Mouse (Mus musculus) testis, postnatal 14 days (tissue): ENCODE results near the gene Rnf17.
A peak's percentile ranks its signal among the peaks of the same experiment; 100 is the strongest.

Experiments
- DNase-seq: peaks from one replicate; pipeline ENCODE4 v3.0.0; 2021; ENCODE audit warnings: low spot score

Rnf17 gene

DNA sequence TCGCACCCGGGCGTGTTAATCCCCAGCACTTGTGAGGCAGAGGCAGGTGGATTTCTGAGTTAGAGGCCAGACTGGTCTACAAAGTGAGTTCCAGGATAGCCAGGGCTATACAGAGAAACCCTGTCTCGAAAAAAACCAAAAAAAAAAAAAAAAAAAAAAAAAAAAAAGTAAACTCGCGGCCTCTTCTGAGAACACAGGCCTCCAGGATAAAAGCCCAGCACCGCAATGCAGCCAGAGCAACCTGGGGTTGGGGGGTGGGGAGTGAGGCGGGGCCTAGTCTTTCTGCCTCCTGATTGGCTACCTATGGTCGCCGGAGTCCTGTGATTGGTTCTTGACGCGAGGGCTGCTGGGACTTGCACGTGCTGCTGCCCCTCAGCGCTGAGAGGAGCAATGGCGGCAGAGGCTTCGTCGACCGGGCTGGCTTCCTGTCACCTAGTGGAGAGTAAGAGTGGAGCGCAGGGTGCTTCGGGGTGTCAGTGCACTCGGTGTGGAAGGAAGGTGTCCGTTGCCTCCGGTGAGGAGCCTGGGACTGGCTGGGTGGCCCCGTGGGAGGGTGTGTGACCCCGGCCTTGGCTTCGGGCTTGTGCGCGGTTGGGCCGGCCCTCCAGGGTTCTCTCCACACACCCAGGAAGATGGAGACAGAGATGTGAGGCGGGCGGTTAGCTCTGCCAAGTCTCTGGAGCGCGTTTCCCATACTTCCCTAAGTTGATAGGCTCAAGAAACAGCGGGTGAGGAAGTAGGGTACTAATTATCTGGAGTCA lies at the start of gene Rnf17:
Rnf17 (plus strand) TSS at position 271 of the 761 bp plus-strand sequence.
- DNase-seq, result peak; percentile 94

DNA sequence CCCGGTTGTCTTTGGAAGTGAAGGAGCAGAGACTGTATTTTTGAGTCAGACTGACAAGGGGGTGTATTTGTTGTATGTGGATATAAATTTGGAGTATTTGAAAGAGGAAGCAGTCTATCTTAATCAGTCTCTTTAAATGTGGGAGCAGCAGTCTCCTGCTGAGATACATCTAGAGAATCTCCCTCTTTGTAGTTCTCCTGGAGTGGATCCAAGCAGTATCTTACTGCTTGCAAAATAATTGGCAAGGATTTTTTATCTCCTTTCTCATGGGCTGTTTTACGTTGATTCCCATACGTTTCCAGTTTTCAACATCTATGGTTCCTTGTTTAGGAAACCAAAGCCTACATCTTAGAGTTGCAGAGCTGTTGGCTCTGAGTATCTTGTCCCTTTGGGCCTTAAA lies 47.6 kb upstream of the Rnf17 start:
- DNase-seq, result no peak

DNA sequence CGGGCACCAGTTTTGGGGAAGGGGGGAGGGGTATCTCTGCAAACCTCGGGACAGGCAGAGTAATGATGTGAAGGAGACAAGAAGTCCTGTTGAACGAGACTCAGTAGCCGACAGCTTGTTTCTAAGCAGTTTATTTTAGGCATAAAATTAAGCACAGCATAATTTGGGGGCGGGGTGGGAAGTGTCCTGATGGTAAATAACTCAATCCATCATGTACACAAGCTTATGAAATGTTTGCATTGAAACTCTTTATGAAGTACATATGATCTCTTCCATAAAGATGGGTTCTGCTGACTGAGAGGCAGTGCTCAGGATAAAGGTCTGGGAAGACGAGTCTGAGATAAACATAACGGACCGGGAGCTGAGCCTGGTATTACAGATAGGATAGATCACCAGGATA lies 47.0 kb upstream of the Rnf17 start:
- DNase-seq, result no peak

DNA sequence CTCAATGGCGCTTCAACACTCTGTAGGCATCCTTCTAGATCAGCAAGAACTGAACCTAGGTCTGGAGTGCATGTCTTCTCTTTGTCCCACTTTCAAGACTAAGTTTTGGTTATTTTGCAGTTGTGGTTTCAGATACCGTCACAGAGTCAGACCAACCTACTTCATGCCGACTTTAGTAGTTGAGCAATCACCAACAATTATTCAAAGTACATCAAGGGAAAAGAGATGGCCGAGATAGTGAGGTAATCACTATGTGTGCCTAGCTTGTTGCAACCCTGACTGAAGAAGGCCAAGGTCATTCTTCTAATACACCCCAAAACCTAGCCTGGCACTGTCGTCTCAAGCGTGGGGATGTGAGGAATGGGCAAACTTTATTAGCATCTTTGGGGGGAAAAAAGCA lies 46.2 kb upstream of the Rnf17 start:
- no peak for DNase-seq

DNA sequence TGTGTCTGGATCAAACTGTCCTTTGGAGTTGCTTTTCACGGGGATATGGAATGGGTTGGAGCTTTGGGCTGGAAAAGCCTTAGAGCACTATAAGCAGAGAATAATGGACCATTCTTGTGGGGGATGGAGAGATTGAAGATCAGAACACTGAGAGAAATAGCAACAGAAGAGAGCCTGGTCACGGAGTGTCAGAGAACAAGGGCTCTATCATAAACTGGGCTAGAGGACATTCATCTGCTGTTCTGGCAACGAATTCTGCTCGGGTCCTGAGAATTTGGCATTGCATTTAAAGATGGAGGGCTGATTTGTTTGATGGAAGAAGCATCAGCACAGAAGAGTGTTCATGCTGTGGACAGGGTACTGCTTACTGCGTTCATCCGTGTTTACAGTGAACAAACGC lies 44.0 kb upstream of the Rnf17 start:
- DNase-seq, result no peak

DNA sequence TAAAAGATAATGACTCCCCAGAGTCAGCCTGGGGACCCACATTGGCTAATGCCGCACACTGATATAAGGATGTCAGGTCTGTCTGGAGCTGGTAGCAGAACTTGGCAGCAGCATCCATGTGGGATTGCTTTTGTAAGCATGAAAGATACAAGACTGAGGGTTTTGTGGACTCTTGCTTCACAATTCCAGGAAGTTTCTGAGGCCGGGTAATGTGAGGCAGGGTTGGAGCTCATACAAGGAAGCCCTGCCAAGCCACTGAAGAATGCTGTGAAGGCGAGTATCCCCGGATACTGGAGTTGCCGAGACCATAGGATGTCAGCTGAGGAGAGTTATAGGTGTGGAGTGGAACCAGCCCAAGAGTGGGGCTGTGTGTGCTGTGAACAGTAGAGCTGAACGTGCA lies 43.2 kb upstream of the Rnf17 start:
- no peak for DNase-seq

DNA sequence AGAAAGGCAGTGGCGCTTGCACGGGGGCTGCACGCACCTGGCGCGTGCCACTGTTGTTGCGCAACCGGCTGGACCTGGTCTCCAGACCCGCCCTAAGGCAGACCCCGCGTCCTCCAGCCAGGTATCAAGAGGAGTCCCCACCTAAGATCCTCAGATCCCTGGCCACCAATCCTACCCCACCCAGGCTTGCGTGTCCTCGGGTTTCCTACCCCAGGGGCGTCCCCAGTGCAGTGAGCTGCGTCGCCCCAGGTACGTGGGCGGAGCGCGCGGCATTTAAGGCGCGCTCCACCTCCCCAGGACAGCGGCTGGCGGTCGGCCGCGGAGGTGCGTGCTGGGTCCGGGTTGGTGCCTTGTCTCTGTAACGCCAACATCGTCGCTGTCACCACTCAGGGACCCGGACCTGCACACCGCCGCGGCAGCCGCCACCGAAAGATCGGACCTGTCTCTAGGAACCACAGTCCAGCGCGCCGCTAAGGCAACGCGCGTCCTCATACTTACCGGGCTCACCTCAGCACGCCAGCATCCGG lies 37.6 kb upstream of the Rnf17 start, which contains the start of gene Atp12a:
Atp12a (plus strand) TSS at position 358 of the 527 bp plus-strand sequence.
- peak; percentile 19 for DNase-seq

DNA sequence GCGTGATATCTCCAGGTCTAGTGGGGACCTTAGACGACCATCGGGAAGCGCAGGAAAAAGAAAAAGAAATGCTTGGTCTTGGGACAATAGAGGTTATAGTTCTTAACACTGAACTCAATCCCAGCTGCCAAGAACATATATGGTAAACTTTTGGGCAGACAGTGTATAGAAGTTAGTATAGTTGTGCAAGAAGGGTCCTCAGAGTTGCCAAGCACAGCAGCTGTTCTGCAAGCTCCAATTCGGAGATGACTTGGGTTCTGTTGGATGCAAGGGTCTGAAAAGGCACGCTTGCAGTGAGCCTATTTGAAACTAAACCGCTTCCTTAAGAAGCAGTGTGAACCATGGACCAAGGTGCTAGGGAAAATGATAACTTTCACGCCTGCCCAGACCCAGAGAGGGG lies 37.1 kb upstream of the Rnf17 start:
- no peak for DNase-seq

DNA sequence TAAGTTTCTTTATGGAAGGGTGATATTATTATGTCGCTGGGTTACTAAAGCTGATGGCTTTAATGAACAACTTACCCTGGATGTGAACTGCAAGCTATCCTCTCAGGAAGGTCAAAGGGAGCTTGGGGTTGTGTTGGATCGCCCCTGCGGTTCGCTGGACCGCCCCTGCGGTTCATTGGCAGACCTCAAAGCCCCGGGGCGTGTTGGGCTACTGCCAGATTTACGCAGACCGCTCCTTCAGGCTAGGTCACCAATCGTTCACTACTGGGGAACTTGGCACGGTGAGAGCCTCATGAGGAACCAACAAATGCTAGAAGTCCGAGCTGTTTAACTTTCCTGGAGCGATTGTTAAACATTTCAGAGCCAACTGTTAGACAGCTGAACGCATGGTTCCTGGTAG lies 35.7 kb upstream of the Rnf17 start:
- no peak for DNase-seq

DNA sequence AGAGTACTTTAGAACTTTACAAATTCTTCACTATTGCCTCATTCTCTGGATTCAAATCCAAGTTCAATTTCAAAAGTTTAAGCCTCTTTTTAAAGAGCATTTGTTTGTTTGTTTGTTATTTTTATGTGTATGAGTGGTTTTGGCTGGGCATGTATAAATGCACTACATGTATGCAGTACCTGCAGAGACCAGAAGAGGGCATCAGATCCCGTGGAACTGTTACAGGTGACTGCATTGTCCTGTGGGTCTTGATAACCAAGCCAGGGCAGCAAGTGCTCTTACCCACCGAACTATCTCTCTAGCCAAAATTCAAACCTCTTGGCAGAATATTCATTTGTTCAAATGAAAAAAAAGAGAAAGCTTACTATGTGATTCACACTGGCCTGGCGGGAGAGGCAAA lies 33.5 kb upstream of the Rnf17 start:
- DNase-seq, result no peak

DNA sequence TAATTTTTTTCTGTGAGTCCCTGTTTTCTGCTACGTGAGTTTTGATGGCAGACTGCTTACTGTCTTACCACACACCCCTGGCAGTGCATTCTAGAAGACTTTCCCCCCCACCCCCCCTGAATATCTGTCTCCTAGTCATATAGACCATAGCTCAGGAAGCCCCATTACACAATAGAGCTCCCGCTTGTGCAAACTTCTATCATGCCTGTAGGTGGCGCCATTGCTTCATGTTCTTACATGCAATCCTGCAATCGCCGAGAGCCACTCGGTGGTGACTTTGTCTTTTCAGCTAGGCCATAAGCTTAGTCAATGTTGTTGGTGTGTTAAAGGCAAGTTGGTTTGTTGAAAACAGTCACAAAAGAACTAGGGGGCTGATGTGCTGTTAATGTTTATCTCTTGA lies 26.6 kb upstream of the Rnf17 start:
- peak; percentile 71 for DNase-seq

DNA sequence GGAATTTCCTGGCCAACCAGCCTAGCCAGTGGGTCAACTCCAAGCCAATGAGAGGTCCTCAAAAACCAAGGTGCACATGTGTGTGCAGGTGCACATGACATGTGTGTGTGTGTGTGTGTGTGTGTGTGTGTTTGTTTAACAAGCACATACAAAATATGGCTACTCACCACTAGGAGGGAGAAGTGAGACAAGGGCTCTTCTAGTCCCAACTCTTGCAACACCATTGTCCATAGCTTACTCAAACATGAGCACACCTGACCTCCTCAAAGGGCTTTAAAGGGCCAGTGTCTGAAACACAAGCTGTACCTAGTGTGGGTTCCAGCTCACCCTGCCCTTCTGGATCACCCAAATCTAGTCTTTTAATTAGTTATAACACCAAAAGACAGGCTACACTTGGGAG lies 24.6 kb upstream of the Rnf17 start:
- no peak for DNase-seq

DNA sequence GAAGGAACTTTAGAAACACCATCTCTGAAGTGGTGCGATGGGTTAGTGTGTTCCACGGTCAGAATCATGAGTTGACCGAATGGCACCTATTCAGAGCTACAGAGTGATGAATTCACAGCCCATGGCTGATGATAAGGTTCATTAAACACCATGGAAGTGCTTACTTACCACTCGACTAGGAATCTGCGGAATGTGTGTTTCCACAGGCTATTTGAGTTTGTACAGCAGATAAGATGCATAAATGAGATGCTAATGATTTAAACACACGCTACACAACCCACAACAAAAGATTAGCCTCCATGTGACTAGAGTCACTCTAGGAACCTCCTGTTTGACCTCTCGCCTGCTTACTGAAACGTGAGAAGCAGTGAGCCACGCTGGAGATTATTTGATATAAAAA lies 23.0 kb upstream of the Rnf17 start:
- DNase-seq, result no peak

DNA sequence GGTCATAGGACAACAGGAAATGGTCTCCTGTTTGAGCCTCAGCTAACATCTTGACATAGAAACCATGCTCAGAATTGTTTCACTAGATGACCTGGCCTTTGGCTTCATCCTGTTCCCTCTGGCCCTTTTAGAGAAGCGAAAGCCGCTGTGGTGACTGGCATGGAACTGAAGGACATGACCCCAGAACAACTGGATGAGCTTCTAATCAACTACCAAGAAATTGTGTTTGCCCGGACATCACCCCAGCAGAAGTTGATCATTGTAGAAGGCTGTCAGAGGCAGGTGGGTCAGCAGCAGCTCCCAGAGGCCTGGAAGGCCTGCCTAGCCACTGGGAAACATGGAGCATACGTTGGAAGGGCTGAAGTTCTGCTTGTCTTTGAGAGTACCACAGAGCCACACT lies 20.0 kb upstream of the Rnf17 start:
- no peak for DNase-seq

DNA sequence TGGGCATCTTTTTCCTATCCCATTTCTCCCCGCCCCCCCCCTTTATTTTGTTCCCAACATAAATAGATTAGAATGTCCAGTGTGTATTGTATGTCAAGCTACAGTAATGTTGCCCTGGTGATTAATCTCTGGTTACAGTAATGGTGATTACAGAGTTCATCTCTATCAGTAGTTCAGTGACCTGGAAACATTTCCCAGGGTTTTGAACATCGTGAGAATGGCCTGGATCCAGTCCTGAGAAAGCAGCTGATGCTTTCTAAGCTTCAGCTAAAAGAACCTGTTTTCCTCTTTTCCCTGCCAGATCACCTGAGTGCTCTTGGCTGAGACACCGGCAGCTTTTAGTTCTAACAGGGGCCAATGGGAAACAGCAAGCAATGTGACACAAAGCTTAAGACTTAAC lies 12.1 kb upstream of the Rnf17 start:
- DNase-seq, result no peak

DNA sequence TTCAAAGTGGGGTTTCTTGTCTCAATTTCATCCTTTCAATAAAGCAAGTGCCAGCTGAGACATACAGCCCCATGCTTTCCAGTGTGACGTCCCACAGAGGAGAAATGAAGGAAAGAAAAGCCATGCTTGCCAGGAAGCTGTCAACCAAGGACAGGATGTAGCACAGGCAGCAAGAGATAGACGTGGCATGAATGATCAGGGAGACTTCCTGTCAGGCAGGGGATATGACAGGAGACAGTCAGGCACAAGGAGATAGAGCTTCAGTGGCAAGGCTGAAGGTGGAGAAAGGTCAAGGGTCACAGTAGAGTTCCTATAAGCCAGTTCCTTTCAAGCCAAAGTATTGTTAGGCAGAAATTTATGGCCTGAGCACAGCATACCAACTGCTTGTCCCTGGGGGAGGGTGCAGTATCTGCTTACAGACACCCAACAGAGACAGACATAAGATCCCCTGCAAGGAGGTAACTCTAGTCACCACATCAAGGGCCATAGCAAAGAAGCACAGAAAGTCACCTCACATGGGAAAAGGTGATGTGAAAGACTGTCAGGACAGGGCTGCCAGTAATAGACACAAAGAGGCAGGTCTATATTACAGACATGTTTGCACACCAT lies 8.6 kb upstream of the Rnf17 start:
- no peak for DNase-seq

DNA sequence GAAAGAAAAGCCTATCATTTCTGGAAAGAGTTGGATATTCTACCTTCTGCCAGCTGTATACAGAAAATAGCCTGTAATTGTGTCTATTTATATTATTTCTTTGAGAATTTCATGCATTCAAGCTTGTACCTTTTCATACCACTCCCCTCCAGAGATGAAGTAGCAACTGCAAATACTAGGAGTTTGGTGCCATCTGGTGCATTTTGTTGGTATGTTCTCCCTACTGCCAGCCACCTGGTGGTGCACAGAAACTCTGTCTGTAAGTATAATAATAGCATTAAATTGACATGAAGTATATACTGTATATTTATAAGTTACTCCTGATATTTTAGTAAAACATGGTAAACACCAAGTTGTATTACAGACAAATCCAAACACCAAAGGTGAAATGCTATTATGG lies 4.4 kb upstream of the Rnf17 start:
- no peak for DNase-seq

DNA sequence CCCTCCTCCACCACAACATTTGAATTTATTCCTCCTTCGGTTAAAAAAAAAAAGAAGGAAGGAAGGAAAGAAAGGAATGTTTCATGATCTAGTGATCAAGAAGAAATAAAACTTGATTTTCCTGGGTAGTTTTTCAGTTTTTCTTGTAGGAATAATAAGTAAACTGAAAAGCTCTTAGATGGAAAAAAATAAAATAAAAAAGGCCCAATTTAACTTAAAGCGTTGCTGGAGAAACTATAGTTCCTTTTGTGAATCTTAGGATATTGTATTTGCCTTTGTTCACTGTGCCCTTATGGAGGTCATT lies 643 bp downstream of the Rnf17 start:
- DNase-seq, result no peak

DNA sequence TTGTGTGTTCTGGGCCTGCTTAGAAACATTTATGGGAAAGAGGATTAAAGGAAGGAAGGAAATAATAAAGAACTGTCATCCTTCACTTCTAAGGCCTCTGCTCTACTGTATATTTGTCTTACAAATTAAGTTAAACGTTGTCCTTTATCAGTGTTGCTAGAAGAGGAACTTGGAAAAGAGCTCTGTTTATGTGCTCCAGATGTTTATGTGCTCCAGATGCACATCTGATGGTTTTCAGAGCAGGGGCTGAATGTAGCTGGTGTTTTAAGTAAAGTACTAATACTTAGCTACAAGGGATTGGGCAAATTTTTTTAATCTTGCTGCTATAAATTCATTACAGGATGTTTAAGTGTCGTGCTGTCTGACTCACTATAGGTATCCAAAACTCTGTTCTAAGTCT lies 59.7 kb downstream of the Rnf17 start:
- no peak for DNase-seq

DNA sequence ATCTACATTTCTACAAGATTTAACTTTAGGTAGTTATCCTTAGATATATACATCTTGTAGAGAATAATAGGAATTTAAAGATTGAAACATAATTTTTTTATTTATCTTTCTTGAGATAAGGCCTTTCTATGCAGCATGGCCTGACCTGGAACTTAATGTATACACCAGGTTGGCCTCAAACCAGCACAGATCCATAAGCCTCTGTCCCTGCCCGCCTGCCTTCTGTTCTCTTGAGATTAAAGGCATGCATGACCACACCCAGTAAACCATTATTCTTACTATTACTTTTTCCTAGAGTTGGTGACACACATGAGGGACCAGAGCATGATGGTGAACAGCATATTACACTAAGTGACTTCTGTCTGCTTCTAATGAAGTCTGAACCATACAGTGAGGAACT lies 60.3 kb downstream of the Rnf17 start:
- DNase-seq, result no peak

DNA sequence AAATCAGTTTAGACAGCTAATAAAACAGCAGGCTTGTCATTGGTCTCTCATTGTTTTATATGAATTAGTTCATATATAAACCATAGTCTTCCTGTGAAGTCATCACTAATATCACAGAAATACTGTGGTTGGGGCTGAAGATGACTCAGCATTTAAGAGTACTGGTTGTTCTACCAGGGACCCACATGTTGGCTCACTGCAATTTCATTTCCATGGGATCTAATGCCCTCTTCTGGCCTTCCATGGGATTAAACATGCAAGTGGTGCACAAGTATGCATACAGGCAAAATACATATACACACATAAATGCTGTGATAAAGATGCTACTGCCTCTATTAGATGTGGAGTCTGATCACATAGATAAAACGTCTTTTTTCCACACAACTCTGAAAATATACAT lies 65.8 kb downstream of the Rnf17 start:
- no peak for DNase-seq

DNA sequence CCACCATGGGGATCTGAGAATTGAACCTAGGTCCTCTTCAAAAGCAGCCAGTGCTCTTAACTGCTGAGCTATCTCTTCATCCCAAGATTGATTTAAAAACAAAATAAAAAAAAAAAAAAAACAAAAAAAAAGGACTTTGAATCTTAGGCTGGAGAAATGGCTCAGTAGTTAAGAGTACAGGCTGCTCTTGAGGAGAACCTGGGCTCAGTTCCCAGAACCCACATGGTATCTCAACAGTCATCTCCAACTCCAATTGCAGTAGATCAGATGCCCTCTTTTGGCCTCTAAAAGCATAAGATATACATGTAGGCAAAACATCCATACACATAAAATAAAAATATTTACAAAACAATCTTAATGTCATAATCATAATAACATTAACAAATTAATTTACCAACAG lies 87.4 kb downstream of the Rnf17 start:
- DNase-seq, result no peak

DNA sequence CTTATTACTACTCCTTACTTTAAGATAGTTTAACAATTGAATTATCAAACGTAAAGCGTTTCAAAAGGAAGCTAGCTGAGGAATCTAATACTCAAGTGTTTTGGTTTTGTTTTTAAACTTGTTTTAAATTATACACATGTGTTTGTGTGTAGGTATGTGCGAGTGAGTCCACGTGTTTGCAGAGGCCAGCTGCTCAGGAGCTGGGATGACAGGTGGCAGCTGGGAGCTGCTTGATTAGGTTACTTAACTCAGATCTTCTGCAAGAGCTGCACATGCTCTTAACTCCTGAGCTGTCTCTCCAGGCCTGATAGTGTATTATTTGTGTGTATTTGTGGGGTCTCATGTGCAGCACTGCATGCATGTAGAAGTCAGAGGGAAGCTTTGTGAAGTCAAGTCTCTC lies 100.0 kb downstream of the Rnf17 start:
- DNase-seq, result no peak

DNA sequence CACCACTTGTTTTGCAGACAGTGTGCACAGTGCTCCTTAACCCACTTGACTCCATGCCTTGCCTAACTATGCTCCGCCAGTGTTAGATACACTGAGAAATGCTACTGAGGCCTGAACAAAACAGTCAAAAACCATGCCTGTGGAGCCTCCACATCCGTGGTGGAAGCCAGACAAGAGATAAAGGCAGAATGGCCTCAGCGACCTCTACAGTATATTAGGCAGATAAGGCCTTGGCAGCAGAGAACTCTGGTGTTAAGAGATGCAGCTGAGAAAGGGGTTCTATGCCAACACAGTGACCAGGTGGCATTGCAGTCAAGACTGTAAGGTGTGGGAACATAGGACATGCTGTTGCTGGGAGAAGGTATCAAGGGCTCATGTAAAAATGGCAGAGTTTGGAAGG lies 104.4 kb downstream of the Rnf17 start:
- DNase-seq, result no peak
